Mouse (Mus musculus): ENCODE results near the gene Keg1.
A peak's percentile ranks its signal among the peaks of the same experiment; 100 is the strongest.
"Not testable (repeated sequence)": the region's sequence is repeated elsewhere in the genome, so short reads cannot be mapped to it uniquely, and the experiment has no call there.

Gene Keg1

GRCm38 (mm10) chr19:12695590-12695989 lies at the start of gene Keg1:
TSS of gene Keg1 (plus strand) at chr19:12695786.
- no peak for DNase-seq (ENCODE audit: low read depth, low spot score)

GRCm38 (mm10) chr19:12649511-12649910 lies 46.1 kb upstream of the Keg1 start:
- no peak for DNase-seq (ENCODE audit: low read depth, low spot score)

- DNase-seq (ENCODE audit: low read depth, low spot score) = no peak
These were observed 29.4 kb upstream of the Keg1 start for GRCm38 (mm10) chr19:12666156-12666555.

- not testable (repeated sequence) for DNase-seq (ENCODE audit: low read depth, low spot score)
These were observed 27.0 kb upstream of the Keg1 start for GRCm38 (mm10) chr19:12668601-12669000.

GRCm38 (mm10) chr19:12670139-12670538 lies 25.4 kb upstream of the Keg1 start, which contains the start of gene Olfr1442:
TSS of gene Olfr1442 (plus strand) at chr19:12670439.
- no peak for DNase-seq (ENCODE audit: low read depth, low spot score)

- DNase-seq (ENCODE audit: low read depth, low spot score) = no peak
These were observed 24.5 kb upstream of the Keg1 start for GRCm38 (mm10) chr19:12671051-12671450.

GRCm38 (mm10) chr19:12677812-12678211 lies 17.8 kb upstream of the Keg1 start, which contains the start of gene Olfr1443:
TSS of gene Olfr1443 (plus strand) at chr19:12678112.
- DNase-seq (ENCODE audit: low read depth, low spot score) = no peak

- DNase-seq (ENCODE audit: low read depth, low spot score) = no peak
These were observed 10.9 kb upstream of the Keg1 start for GRCm38 (mm10) chr19:12684638-12685037.

GRCm38 (mm10) chr19:12685231-12685630 lies 10.4 kb upstream of the Keg1 start:
- DNase-seq (ENCODE audit: low read depth, low spot score) = no peak

- DNase-seq (ENCODE audit: low read depth, low spot score) = no peak
These were observed 635 bp downstream of the Keg1 start for GRCm38 (mm10) chr19:12696221-12696620.

- DNase-seq (ENCODE audit: low read depth, low spot score) = no peak
These were observed 12.9 kb downstream of the Keg1 start for GRCm38 (mm10) chr19:12708458-12708857.

- DNase-seq (ENCODE audit: low read depth, low spot score) = no peak
These were observed 13.4 kb downstream of the Keg1 start for GRCm38 (mm10) chr19:12708986-12709385.

GRCm38 (mm10) chr19:12719189-12719588 lies 23.6 kb downstream of the Keg1 start:
- DNase-seq (ENCODE audit: low read depth, low spot score) = no peak

- no peak for DNase-seq (ENCODE audit: low read depth, low spot score)
These were observed 24.9 kb downstream of the Keg1 start for GRCm38 (mm10) chr19:12720463-12720862.

- not testable (repeated sequence) for DNase-seq (ENCODE audit: low read depth, low spot score)
These were observed 25.3 kb downstream of the Keg1 start for GRCm38 (mm10) chr19:12720919-12721318.

- DNase-seq (ENCODE audit: low read depth, low spot score) = not testable (repeated sequence)
These were observed 26.0 kb downstream of the Keg1 start for GRCm38 (mm10) chr19:12721596-12721995.

- DNase-seq (ENCODE audit: low read depth, low spot score) = peak; percentile 11
These were observed 26.7 kb downstream of the Keg1 start for GRCm38 (mm10) chr19:12722308-12722707.

- DNase-seq (ENCODE audit: low read depth, low spot score) = no peak
These were observed 30.3 kb downstream of the Keg1 start for GRCm38 (mm10) chr19:12725851-12726250.

- no peak for DNase-seq (ENCODE audit: low read depth, low spot score)
These were observed 35.5 kb downstream of the Keg1 start for GRCm38 (mm10) chr19:12731036-12731435.

- no peak for DNase-seq (ENCODE audit: low read depth, low spot score)
These were observed 36.4 kb downstream of the Keg1 start for GRCm38 (mm10) chr19:12731950-12732349.

- no peak for DNase-seq (ENCODE audit: low read depth, low spot score)
These were observed 60.7 kb downstream of the Keg1 start for GRCm38 (mm10) chr19:12756286-12756685.

- no peak for DNase-seq (ENCODE audit: low read depth, low spot score)
These were observed 63.4 kb downstream of the Keg1 start for GRCm38 (mm10) chr19:12758936-12759478.

- DNase-seq (ENCODE audit: low read depth, low spot score) = peak; percentile 13
These were observed 64.1 kb downstream of the Keg1 start for GRCm38 (mm10) chr19:12759656-12760055.

All from skeletal muscle tissue, adult 2 months (tissue).